Mouse (Mus musculus): ENCODE data around the gene Cd47. TPM values are rescaled to one million over a fixed set of nuclear protein-coding genes. Genes with fewer than 3 reads are reported as not detected.
A peak's percentile ranks its signal among the peaks of the same experiment; 100 is the strongest.

Cd47 gene
- polyA plus RNA-seq, 1 experiment = 112 TPM

DNA sequence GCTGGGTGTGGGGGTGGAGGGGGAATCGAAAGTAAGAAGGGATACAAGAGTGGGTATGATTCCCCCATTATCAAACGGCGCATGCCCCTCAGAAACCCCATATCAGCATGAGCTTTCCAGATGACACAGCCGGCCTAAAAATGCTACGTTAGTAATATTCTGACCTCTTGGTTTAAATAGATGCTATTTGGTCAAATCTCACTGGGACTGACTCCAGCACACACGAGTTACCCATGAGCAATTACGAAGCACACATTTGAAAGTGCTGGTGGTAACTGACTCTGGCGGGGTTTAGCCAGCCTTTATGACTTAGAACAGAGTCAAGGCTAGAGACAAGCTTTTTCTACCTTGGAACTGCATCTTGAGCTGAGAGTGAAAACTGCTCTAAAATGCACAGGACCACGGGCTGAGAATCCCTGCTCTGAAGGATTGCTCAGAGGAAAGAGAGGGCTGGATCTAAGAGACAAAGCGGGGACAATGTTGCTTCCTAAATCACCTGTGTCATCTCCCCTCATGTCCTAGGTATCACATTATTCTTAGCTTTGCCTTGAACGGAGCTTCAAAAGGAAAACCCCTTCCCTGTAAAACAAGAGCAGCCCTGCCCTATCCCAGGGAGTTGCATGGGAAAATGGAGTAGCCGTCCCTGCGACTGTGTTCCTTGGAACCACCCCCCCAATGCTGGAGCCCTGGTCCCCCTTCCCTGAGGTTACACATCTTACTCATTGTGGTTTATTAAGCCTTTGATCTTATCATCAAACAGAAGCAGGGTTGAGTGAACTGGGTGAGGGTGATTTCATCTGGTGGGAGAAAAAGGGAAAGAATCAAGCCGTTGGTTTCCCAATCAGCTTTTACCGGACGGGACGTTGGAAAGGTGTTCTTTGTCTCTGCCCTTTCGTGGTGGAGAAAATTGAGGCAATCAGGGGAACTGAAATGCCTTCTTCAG lies 26.0 kb upstream of the Cd47 start:
- H3K27me3 ChIP-seq (ENCODE audit: control insufficient read depth, insufficient read depth, low read length) = no peaks in the 10 kb centered on the region
- H3K4me1 ChIP-seq (replicated peaks; ENCODE audit: control insufficient read depth, insufficient read depth, low read length) = peaks cover 32% of the 10 kb centered on the region
- DNase-seq = no peak
- no peak overlapping the region; the same call in 1 of the 2 replicates for H3K27ac ChIP-seq (ENCODE audit: control insufficient read depth, insufficient read depth, low read length)
- WGBS = 24% methylated on average over 18 of the region's 18 CpGs
- no peaks in the 10 kb centered on the region for H3K36me3 ChIP-seq (ENCODE audit: control insufficient read depth, insufficient read depth, low read length)
- no peak overlapping the region for H3K4me3 ChIP-seq (ENCODE audit: control insufficient read depth, insufficient read depth, low read length)
- TF ChIP-seq POLR2A (IDR thresholded peaks at IDR 0.05; ENCODE audit: control insufficient read depth, extremely low read depth, insufficient read depth, low read length, poor library complexity) (no peak), CTCF (IDR thresholded peaks at IDR 0.05; ENCODE audit: borderline replicate concordance, control insufficient read depth, extremely low read depth, insufficient read depth, low read length, poor library complexity) (no peak)

DNA sequence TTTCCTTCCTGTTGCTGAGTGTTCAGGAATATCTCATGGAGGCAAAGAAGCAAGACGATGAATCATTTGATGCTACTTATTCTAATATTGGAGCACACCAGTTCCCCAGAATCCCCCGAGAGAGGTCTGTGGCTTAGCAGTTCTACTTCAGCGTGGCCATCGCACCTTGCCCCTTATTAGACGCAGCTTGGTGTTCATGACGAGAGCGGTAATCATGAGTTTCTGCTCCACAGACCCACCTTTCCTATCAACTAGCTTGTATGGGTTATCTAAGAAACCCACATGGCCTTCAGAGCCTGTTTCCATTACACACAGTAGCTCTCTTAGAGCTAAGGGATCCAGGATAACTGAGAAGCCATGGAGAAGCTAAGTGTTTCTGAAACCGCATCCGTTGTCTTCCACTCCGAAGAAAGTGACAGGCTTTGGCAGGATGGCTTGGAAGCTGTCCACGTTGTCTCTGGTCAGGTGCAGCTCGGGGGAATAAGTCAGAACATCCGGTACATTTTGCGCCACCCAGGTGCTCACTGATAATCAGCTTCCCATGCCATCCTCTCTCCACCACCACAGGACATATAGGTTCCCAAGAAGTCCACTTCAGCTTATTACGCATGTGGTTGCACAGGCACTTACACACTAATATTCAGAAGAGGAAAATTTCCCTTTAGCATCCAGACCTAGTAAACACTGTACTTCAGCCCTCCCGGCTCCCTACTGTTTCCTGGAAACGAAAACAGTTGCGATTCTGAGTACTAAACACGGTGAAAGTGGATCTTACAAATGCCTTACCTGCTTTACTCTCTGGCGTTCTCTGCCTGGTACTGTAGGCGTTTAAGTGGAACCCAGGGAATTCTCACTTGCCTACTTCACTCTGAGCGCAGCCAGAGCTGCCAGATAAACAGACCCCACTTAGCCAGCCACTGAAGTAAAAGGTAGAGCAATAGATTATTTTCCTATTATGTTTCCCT lies 25.0 kb upstream of the Cd47 start:
- H3K27ac ChIP-seq (ENCODE audit: control insufficient read depth, insufficient read depth, low read length) = no peak overlapping the region; the same call in 1 of the 2 replicates
- H3K27me3 ChIP-seq (ENCODE audit: control insufficient read depth, insufficient read depth, low read length) = no peaks in the 10 kb centered on the region
- no peak for DNase-seq
- peaks cover 27% of the 10 kb centered on the region for H3K4me1 ChIP-seq (replicated peaks; ENCODE audit: control insufficient read depth, insufficient read depth, low read length)
- no peaks in the 10 kb centered on the region for H3K36me3 ChIP-seq (ENCODE audit: control insufficient read depth, insufficient read depth, low read length)
- 32% methylated on average over 22 of the region's 22 CpGs for WGBS
- TF ChIP-seq POLR2A (IDR thresholded peaks at IDR 0.05; ENCODE audit: control insufficient read depth, extremely low read depth, insufficient read depth, low read length, poor library complexity) (no peak), CTCF (IDR thresholded peaks at IDR 0.05; ENCODE audit: borderline replicate concordance, control insufficient read depth, extremely low read depth, insufficient read depth, low read length, poor library complexity) (no peak)
- H3K4me3 ChIP-seq (ENCODE audit: control insufficient read depth, insufficient read depth, low read length) = no peak overlapping the region

DNA sequence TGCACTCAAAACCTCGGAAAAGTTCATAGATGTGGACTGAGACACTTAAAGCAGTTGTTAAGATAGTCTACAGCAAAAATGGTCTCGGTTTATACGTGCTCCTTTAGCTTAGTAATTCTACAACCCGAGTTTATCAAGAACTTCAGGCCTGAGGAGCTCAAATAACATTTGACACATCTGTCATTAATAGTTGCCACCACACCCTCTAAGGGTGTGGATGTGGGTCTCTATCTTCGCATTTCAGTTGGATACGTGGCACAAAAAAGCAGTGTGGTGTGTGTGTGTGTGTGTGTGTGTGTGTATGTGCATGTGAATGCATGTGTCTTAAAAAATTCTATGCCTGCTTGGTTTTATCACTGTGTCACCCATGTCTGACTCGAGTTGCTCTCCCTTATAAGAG lies 23.4 kb upstream of the Cd47 start:
- Histone ChIP-seq H3K4me1 (replicated peaks; ENCODE audit: control insufficient read depth, insufficient read depth, low read length) (peaks cover 33% of the 10 kb centered on the region), H3K27ac (ENCODE audit: control insufficient read depth, insufficient read depth, low read length) (no peak overlapping the region), H3K36me3 (ENCODE audit: control insufficient read depth, insufficient read depth, low read length) (no peaks in the 10 kb centered on the region), H3K27me3 (ENCODE audit: control insufficient read depth, insufficient read depth, low read length) (no peaks in the 10 kb centered on the region), H3K4me3 (ENCODE audit: control insufficient read depth, insufficient read depth, low read length) (no peak overlapping the region)
- no peak for TF ChIP-seq POLR2A (IDR thresholded peaks at IDR 0.05; ENCODE audit: control insufficient read depth, extremely low read depth, insufficient read depth, low read length, poor library complexity)
- TF ChIP-seq CTCF (IDR thresholded peaks at IDR 0.05; ENCODE audit: borderline replicate concordance, control insufficient read depth, extremely low read depth, insufficient read depth, low read length, poor library complexity) = no peak
- WGBS = 88% methylated on average over 7 of the region's 7 CpGs
- DNase-seq = no peak

GRCm38 (mm10) chr16:49781556-49782156 lies 18.7 kb upstream of the Cd47 start:
- peak; percentile 45 for DNase-seq
- WGBS = 4% methylated on average over 5 of the region's 5 CpGs
- Histone ChIP-seq H3K27ac (ENCODE audit: control insufficient read depth, insufficient read depth, low read length) (no peak overlapping the region; the same call in 1 of the 2 replicates), H3K4me3 (ENCODE audit: control insufficient read depth, insufficient read depth, low read length) (no peak overlapping the region), H3K4me1 (replicated peaks; ENCODE audit: control insufficient read depth, insufficient read depth, low read length) (peaks cover 11% of the 10 kb centered on the region), H3K27me3 (ENCODE audit: control insufficient read depth, insufficient read depth, low read length) (no peaks in the 10 kb centered on the region), H3K36me3 (ENCODE audit: control insufficient read depth, insufficient read depth, low read length) (no peaks in the 10 kb centered on the region)
- no peak for TF ChIP-seq CTCF (IDR thresholded peaks at IDR 0.05; ENCODE audit: borderline replicate concordance, control insufficient read depth, extremely low read depth, insufficient read depth, low read length, poor library complexity)
- no peak for TF ChIP-seq POLR2A (IDR thresholded peaks at IDR 0.05; ENCODE audit: control insufficient read depth, extremely low read depth, insufficient read depth, low read length, poor library complexity)

GRCm38 (mm10) chr16:49783369-49783768 lies 17.0 kb upstream of the Cd47 start:
- Histone ChIP-seq H3K36me3 (ENCODE audit: control insufficient read depth, insufficient read depth, low read length) (no peaks in the 10 kb centered on the region), H3K27ac (ENCODE audit: control insufficient read depth, insufficient read depth, low read length) (no peak overlapping the region), H3K27me3 (ENCODE audit: control insufficient read depth, insufficient read depth, low read length) (no peaks in the 10 kb centered on the region), H3K4me3 (ENCODE audit: control insufficient read depth, insufficient read depth, low read length) (no peak overlapping the region), H3K4me1 (replicated peaks; ENCODE audit: control insufficient read depth, insufficient read depth, low read length) (peaks cover 11% of the 10 kb centered on the region)
- no peak for DNase-seq
- TF ChIP-seq POLR2A (IDR thresholded peaks at IDR 0.05; ENCODE audit: control insufficient read depth, extremely low read depth, insufficient read depth, low read length, poor library complexity) = no peak
- no peak for TF ChIP-seq CTCF (IDR thresholded peaks at IDR 0.05; ENCODE audit: borderline replicate concordance, control insufficient read depth, extremely low read depth, insufficient read depth, low read length, poor library complexity)

- no peaks in the 10 kb centered on the region for H3K27me3 ChIP-seq (ENCODE audit: control insufficient read depth, insufficient read depth, low read length)
- WGBS = 97% methylated on average over 6 of the region's 6 CpGs
These were observed 14.2 kb upstream of the Cd47 start for GRCm38 (mm10) chr16:49786116-49786515.

More at GRCm38 (mm10) chr16:49786116-49786515, 14.2 kb upstream of the Cd47 start:
- peaks cover 15% of the 10 kb centered on the region for H3K4me1 ChIP-seq (replicated peaks; ENCODE audit: control insufficient read depth, insufficient read depth, low read length)
- TF ChIP-seq POLR2A (IDR thresholded peaks at IDR 0.05; ENCODE audit: control insufficient read depth, extremely low read depth, insufficient read depth, low read length, poor library complexity) (no peak), CTCF (IDR thresholded peaks at IDR 0.05; ENCODE audit: borderline replicate concordance, control insufficient read depth, extremely low read depth, insufficient read depth, low read length, poor library complexity) (no peak)
- no peak overlapping the region for H3K27ac ChIP-seq (ENCODE audit: control insufficient read depth, insufficient read depth, low read length)
- no peak overlapping the region for H3K4me3 ChIP-seq (ENCODE audit: control insufficient read depth, insufficient read depth, low read length)
- no peak for DNase-seq
- H3K36me3 ChIP-seq (ENCODE audit: control insufficient read depth, insufficient read depth, low read length) = no peaks in the 10 kb centered on the region

Data from thymus, adult 2 months (tissue).